Mouse (Mus musculus) embryonic facial prominence, embryonic 10.5 days (tissue): ENCODE data around the gene Ncoa7. TPM values are rescaled to one million over a fixed set of nuclear protein-coding genes. Genes with fewer than 3 reads are reported as not detected.
A peak's percentile ranks its signal among the peaks of the same experiment; 100 is the strongest.
"Not testable (repeated sequence)": the region's sequence is repeated elsewhere in the genome, so short reads cannot be mapped to it uniquely, and the experiment has no call there.

ENCODE experiments used
- DNase-seq: peaks from one replicate; pipeline ENCODE4 v3.0.0-alpha.2; 2017; ENCODE audit warnings: low spot score
- H3K27ac ChIP-seq: fragments of 300-500 bp; sonication (generic); replicated peaks from 2 replicates; pipeline ENCODE4 v1.5.1; 2016; ENCODE audit warnings: mild to moderate bottlenecking
- H3K27me3 ChIP-seq: fragments of 300-500 bp; sonication (generic); replicated peaks from 2 replicates; pipeline ENCODE4 v1.6.1; 2016; ENCODE audit warnings: low read depth, mild to moderate bottlenecking; ENCODE audit not compliant: poor library complexity, severe bottlenecking
- H3K36me3 ChIP-seq: fragments of 300-500 bp; sonication (generic); replicated peaks from 2 replicates; pipeline ENCODE4 v1.6.1; 2016; ENCODE audit warnings: mild to moderate bottlenecking, moderate library complexity
- H3K4me1 ChIP-seq: fragments of 300-500 bp; sonication (generic); 2 replicates; pipeline ENCODE4 v1.6.1; 2016
- H3K4me3 ChIP-seq: fragments of 300-500 bp; sonication (generic); 2 replicates; pipeline ENCODE4 v1.5.1; 2016; ENCODE audit warnings: mild to moderate bottlenecking, moderate library complexity
- H3K9me3 ChIP-seq: fragments of 300-500 bp; sonication (generic); 2 replicates; pipeline ENCODE4 v1.6.1; 2016; ENCODE audit warnings: mild to moderate bottlenecking
- WGBS: fragments of 180-500 bp; shearing (Covaris S2); methylation state at CpG from one replicate; pipeline ENCODE4 v1.1.7; 2016; 5-methylcytosine and 5-hydroxymethylcytosine counted together
- polyA plus RNA-seq: library from polyadenylated mRNA; unstranded; fragments of >200 nt; fragmentation: Nextera tagmentation; extraction: Ambion mirVana; gene quantifications from 2 replicates; pipeline ENCODE4 v1.2.1, GENCODE M21; 2016

Gene Ncoa7
- polyA plus RNA-seq, 1 experiment from 2014 or later = 8.8 TPM

- no peaks in the 10 kb centered on the region for H3K36me3 ChIP-seq
- DNase-seq = peak; percentile 11
- H3K27me3 ChIP-seq = no peaks in the 10 kb centered on the region
- no peaks in the 10 kb centered on the region for H3K9me3 ChIP-seq
- no peak overlapping the region for H3K27ac ChIP-seq
- WGBS = 38% methylated on average over 9 of the region's 9 CpGs
- H3K4me1 ChIP-seq = no peaks in the 10 kb centered on the region
- peak overlapping the region; percentile 53 for H3K4me3 ChIP-seq
These were observed 7.3 kb upstream of the Ncoa7 start for GRCm38 (mm10) chr10:30810247-30810966.

- peak overlapping the region; percentile 97 for H3K27ac ChIP-seq
- DNase-seq = no peak
- H3K4me3 ChIP-seq = peak overlapping the region; percentile 71
- H3K36me3 ChIP-seq = no peaks in the 10 kb centered on the region
- WGBS = 38% methylated on average over 7 of the region's 7 CpGs
- peaks cover 12% of the 10 kb centered on the region for H3K4me1 ChIP-seq
- no peaks in the 10 kb centered on the region for H3K27me3 ChIP-seq
- H3K9me3 ChIP-seq = no peaks in the 10 kb centered on the region
These were observed 594 bp upstream of the Ncoa7 start for GRCm38 (mm10) chr10:30803587-30804253.

- WGBS = 9% methylated on average over 8 of the region's 8 CpGs
- Histone ChIP-seq H3K27ac (peak overlapping the region; percentile 97), H3K36me3 (no peaks in the 10 kb centered on the region), H3K9me3 (no peaks in the 10 kb centered on the region), H3K4me3 (peak overlapping the region; percentile 71), H3K27me3 (no peaks in the 10 kb centered on the region), H3K4me1 (peaks cover 12% of the 10 kb centered on the region)
- peak; percentile 25 for DNase-seq
These were observed 1.1 kb downstream of the Ncoa7 start for GRCm38 (mm10) chr10:30802033-30802432.

- H3K4me3 ChIP-seq = no peak overlapping the region
- H3K27me3 ChIP-seq = no peaks in the 10 kb centered on the region
- H3K36me3 ChIP-seq = peaks cover 8% of the 10 kb centered on the region; the same call in 1 of the 2 replicates
- DNase-seq = no peak
- 94% methylated on average over 2 of the region's 2 CpGs for WGBS
- peaks cover 12% of the 10 kb centered on the region for H3K4me1 ChIP-seq
- 0 out of 2 replicates have a peak, but pooled peaks cover 7% of the 10 kb centered on the region for H3K9me3 ChIP-seq
- no peak overlapping the region for H3K27ac ChIP-seq
These were observed 3.2 kb downstream of the Ncoa7 start for GRCm38 (mm10) chr10:30799713-30800450.

- Histone ChIP-seq H3K4me3 (no peak overlapping the region), H3K27ac (no peak overlapping the region), H3K27me3 (no peaks in the 10 kb centered on the region), H3K4me1 (peaks cover 3% of the 10 kb centered on the region; the same call in 1 of the 2 replicates), H3K9me3 (0 out of 2 replicates have a peak, but pooled peaks cover 11% of the 10 kb centered on the region), H3K36me3 (peaks cover 15% of the 10 kb centered on the region)
- no peak for DNase-seq
- 60% methylated on average over 5 of the region's 5 CpGs for WGBS
These were observed 6.5 kb downstream of the Ncoa7 start for GRCm38 (mm10) chr10:30796469-30797261.

GRCm38 (mm10) chr10:30791016-30791415, 12.1 kb downstream of the Ncoa7 start:
- Histone ChIP-seq H3K4me1 (no peaks in the 10 kb centered on the region), H3K4me3 (no peak overlapping the region), H3K27me3 (no peaks in the 10 kb centered on the region), H3K27ac (no peak overlapping the region), H3K36me3 (peaks cover 15% of the 10 kb centered on the region), H3K9me3 (0 out of 2 replicates have a peak, but pooled peaks cover 9% of the 10 kb centered on the region)
- WGBS = 91% methylated on average over 3 of the region's 3 CpGs
- no peak for DNase-seq

GRCm38 (mm10) chr10:30789521-30789920, 13.6 kb downstream of the Ncoa7 start:
- peaks cover 6% of the 10 kb centered on the region for H3K36me3 ChIP-seq
- WGBS = 98% methylated on average over 5 of the region's 5 CpGs
- 0 out of 2 replicates have a peak, but pooled peaks cover 4% of the 10 kb centered on the region for H3K9me3 ChIP-seq
- no peak overlapping the region for H3K27ac ChIP-seq
- no peak overlapping the region for H3K4me3 ChIP-seq
- no peak for DNase-seq
- no peaks in the 10 kb centered on the region for H3K4me1 ChIP-seq
- H3K27me3 ChIP-seq = no peaks in the 10 kb centered on the region

GRCm38 (mm10) chr10:30788340-30788721, 14.8 kb downstream of the Ncoa7 start:
- Histone ChIP-seq H3K27ac (no peak overlapping the region), H3K27me3 (no peaks in the 10 kb centered on the region), H3K9me3 (no peaks in the 10 kb centered on the region), H3K4me1 (no peaks in the 10 kb centered on the region), H3K4me3 (no peak overlapping the region), H3K36me3 (no peaks in the 10 kb centered on the region; the same call in 1 of the 2 replicates)
- WGBS = 87% methylated on average over 1 of the region's 1 CpGs
- no peak for DNase-seq

- WGBS = 92% methylated on average over 3 of the region's 3 CpGs
- Histone ChIP-seq H3K4me3 (no peak overlapping the region), H3K36me3 (no peaks in the 10 kb centered on the region; the same call in 1 of the 2 replicates), H3K27ac (no peak overlapping the region), H3K4me1 (no peaks in the 10 kb centered on the region), H3K9me3 (no peaks in the 10 kb centered on the region), H3K27me3 (no peaks in the 10 kb centered on the region)
- DNase-seq = no peak
These were observed 15.3 kb downstream of the Ncoa7 start for GRCm38 (mm10) chr10:30787684-30788339.

- Histone ChIP-seq H3K27me3 (no peaks in the 10 kb centered on the region), H3K9me3 (no peaks in the 10 kb centered on the region), H3K36me3 (peaks cover 5% of the 10 kb centered on the region; the same call in 1 of the 2 replicates), H3K4me1 (no peaks in the 10 kb centered on the region), H3K4me3 (no peak overlapping the region), H3K27ac (no peak overlapping the region)
- DNase-seq = no peak
- WGBS = 84% methylated on average over 5 of the region's 5 CpGs
These were observed 16.9 kb downstream of the Ncoa7 start for GRCm38 (mm10) chr10:30786103-30786754.

GRCm38 (mm10) chr10:30780921-30781320, 22.2 kb downstream of the Ncoa7 start:
- not testable (repeated sequence) for H3K27ac ChIP-seq, H3K4me3 ChIP-seq, H3K27me3 ChIP-seq, H3K36me3 ChIP-seq, DNase-seq, H3K9me3 ChIP-seq, H3K4me1 ChIP-seq
- WGBS = 94% methylated on average over 9 of the region's 9 CpGs
